Mouse (Mus musculus): Measurements from ENCODE around the gene Pex1.
"Not testable (repeated sequence)": the region's sequence is repeated elsewhere in the genome, so short reads cannot be mapped to it uniquely, and the experiment has no call there.

Gene Pex1

DNA sequence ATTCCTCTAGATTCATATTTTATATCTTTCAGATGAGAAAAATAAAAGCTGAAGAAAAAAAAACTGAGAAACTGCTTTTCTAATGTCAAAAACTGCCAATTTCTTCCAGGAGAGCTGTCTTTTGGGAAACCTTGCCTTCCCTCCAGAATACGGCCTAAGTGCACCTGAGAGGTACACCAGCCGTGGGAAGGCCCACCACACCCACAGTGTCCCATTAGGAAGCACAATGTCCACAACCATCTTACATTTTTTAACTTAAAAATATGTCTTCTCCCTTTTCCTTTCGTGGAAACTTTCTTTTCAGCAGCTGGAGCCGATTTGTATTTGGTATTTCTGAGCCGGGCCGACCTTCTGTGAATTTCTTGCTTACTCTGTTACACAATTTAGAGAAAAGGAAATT, 50.7 kb downstream of the Pex1 start:
- peak; percentile 4 to 15 for DNase-seq

DNA sequence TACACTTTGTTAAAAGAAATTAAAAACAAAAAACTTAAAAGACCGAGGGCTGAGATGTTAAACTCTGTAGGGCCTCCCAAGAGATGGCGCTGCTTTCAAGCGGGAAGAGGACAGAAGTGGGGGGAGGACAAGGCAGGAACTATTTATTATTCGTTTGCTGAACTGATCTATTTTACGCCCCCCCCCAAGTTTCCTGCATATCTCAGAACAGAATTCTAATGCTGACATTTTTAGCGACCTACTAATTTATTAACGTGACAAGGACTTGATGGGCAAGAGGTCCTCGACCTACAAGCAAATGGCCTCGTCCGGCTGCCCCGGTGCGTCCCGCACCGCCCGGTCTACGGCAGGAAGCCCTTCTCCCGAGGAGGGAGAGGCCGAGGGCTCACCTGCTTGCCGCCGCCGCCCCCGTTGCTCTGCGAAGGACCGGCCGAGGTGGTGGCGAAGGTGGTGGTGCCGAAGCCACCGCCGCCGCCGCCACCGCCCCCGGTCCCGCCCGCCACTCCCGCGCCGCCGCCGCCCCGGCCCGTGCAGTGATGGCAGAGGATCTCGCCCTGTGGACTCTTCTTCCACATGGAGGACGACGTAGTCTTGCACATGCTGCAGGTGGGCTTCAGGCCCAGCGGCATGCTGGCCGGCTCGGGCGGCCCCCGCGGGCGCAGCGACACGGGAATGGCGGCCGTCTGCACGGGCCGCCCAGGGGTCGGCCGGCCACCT, 51.3 kb downstream of the Pex1 start:
- DNase-seq, result peak; percentile 57 to 58

DNA sequence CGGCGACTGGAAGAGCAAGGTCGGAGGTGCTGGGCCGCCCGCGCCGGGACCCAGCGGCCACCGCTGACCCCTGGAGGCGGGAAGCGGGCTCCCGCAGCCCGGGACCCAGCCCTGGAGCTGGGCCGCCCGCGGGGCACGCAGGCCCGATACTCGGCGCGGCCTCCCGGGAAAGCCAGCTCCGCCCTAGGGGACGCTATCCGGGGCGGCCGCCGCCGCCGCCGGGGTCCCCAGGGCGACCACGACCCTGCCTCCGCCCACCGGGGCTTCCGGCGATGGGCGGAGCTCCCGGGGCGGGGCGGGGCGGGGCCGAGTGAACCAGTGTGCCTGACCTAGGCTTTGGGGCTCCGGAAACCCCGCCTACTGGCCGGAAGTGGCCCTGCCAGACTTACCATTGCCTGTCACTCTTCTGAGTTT, 51.8 kb downstream of the Pex1 start:
- DNase-seq, result peak; percentile 90

DNA sequence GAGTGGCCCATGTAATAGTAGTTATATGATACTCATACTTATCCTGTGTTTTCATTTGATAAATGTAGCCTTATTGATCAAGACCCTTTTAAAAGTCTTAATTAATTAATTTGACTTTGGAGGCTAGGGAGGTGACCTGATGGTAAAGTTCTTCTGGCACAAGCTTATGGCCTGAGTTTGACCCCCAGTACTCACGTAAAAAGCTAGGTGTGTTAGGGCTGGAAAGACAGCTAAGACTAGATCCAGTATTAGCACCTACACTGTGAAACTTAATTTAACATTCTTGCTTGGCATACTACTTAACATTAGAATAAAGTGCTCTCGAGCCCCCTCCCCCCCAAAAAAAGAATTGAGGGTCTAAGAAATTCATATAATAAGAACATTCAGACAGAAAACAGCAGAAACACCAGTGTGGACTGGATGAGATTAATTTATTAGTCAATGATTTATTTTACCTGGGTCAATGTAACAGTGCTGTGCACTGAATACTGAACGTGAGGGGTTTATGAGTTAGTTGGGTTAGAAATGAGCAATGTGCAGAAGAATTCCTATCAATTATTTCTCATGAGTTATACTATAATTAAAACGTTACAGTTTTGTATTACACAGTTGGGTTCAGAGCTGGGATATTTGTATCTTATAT, 52.5 kb downstream of the Pex1 start:
- DNase-seq, result no peak

DNA sequence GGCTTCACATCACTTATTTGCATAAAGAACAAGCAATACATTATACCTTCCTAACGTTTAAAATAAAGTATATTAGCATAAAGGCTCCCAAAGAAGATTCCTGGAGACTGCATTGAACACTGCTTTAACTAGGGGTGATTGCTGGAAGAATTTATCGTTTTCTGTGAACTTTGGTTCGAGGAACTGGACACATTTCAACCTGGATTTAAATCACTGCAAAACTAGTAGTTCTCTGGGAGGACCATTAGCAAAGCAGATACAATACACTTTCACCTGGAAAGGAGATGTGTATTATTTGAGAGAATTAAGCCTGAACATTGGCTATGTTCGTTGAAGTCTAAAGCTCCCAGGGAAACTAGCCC, 53.0 kb downstream of the Pex1 start:
- DNase-seq, result no peak

DNA sequence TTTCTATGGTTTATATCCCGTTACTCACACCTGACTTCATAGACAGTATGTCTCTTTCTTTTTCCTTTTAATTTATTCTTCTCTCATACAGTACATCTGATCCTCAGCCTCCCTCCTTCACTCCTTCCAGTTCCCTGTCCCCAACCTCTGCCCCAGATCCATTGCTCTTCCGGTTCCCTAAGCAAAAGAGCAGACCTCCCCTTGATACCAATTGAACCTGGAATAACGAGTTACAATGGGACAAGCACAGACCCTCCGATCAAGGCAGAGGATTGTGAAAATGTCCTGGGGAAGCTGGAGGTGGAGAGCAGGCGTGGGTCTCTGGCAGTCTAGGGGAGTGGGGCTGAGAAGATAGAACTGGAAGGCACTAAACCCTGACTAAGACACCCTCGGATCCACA, 55.0 kb downstream of the Pex1 start, which contains the start of gene Tmbim7:
Gene Tmbim7 (plus strand): TSS at position 301 of the 400 bp plus-strand sequence.
- no peak for DNase-seq

DNA sequence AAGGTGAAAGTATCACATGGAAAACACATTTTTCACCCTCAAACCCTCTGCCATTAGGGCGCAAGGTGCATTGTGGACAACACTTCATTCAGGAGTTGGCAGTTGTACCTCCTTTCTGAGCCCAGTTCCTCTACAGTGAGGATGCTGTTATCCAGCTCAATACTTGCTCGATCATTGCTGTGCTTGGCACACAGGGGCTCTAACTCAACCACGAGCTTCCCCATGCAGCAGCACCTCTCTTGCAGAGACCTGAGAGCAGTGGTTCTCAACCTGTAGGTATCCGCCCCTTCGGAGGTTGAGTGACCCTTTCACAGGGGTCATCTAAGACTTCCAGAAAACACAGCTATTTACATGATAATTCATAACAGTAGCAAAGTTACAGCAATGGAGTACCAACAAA, 55.8 kb downstream of the Pex1 start:
- DNase-seq, result no peak

DNA sequence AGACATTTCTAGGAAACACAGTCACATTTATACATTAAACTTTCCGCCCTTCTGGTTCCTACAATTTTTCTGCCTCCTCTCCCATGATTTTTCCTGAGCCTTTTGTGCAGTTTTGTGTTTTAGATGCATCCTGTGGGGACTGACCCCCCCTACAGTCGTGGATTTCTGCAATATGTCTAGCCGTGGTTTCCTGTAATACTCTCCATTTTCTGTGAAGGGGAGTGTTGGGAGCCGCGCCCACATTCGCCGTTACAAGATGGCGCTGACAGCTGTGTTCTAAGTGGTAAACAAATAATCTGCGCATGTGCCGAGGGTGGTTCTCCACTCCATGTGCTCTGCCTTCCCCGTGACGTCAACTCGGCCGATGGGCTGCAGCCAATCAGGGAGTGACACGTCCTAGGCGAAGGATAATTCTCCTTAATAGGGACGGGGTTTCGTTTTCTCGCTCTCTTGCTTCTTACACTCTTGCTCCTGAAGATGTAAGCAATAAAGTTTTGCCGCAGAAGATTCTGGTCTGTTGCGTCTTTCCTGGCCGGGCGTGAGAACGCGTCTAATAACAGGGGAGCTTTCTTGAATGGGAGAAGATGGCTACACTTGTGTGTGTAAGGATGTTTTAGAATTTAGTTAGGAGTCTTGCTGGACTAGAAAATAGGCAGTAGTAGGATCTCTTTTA, 57.2 kb downstream of the Pex1 start:
- DNase-seq, result not testable (repeated sequence)

DNA sequence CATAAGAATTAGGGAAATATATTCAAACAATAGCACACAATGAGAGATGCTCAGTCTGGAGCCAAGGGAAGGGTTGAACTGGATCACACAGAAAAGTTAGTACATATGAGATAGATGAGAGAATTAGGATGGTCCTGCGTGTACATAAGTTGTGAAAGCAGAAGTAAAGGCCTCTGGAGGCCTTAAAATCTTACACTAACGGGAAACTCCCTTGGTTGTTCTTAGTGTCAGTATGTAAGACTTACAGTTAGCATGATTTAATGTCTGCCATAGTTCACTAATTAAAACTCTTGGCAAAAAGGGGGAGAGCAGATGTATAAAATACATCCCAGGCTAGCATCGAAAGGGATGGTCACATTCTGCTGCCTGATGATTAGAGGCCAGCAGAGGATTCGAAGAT, 57.9 kb downstream of the Pex1 start:
- DNase-seq, result peak; percentile 6 to 10

DNA sequence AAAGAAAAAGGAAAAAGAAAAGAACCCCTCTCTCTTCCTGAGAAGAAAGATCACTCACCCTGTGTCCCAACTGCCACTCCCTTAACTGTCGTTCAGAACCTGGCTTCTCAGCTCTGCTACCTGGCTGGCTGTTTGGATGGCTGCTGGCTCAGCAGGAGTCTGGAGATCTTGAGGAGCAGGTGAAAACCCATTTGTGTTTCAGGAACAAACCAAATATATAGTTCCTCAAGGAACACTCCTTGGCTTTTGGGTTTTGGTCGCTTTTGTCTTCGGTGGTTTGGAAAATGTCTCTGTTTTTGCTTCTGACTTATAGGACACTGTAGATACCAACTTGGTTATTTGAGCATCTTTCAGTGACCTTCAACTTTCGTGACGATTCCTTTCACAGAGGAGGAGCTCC, 61.2 kb downstream of the Pex1 start, which contains the start of gene Gatad1:
Gene Gatad1 (minus strand): TSS at position 101 of the 400 bp plus-strand sequence.
- DNase-seq, result no peak

DNA sequence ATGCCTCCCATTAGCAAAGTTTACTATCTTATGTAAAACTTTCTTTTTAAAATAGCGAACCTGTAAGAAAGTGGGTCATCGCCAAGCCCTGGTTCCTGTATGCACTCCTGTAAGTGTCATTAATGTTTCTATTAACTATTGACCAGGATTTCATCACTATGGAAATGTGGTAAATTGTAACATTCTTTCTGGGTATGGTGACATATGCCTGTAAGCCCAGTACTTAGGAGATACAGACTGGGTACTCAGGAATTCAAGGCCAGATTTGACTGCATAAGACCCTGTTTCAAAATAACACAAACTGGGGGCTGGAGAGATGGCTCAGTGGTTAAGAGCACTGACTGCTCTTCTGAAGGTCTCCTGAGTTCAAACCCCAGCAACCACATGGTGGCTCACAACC, 69.4 kb downstream of the Pex1 start:
- no peak for DNase-seq

DNA sequence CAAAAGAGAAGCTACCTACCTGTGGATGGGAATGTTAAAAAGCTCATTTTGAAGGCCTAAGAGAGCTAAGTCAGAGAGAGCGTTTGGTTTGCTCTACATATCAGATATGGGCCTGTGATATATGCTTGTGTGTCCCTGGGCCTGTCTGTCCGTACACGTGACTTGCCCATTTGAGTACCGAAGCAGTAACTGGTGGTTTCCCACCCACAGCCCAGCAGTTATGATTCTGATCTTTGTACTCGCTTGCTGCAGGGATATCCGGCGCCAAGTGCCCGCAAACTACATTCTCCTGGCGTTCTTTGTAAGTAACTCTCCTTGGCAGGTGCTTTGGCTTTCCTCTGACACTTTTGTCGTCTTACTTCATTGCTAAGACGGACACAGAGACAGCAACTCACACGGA, 70.7 kb downstream of the Pex1 start:
- no peak for DNase-seq

DNA sequence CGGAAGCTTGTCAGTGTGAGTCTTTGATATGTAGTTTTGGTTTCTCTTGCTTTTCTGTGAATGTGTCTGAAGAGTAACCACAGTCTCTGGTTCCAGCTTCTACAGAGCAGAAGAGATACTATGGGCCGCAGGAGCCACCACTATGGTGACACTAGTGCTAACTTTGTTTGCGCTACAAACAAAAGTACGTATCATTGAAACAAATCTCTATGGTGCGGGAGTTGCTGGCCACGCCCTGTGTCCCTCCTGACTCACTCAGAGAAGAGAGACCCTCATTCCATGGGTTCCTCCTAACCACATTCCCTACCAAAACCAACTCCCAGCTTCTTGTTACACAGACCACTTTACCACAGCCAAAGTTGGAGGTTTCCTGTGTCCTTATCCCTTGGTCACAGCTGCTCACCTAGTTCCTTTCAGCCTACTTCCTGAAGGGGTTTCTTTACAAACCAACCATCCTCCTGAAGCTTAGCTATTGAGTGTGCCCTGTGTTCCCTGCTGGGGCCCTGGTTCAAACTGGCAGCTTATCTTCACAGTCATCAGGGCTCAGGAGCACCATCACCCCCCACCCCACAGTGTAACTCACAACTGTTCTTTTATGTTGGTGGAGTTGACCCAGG, 74.2 kb downstream of the Pex1 start:
- no peak for DNase-seq

Data from B cell, adult 2 months (primary cell).